Mouse (Mus musculus) regulatory T cell (primary cell): ENCODE data around the gene 4932438A13Rik.

ENCODE experiments used
- in situ Hi-C: fragments of 300-600 bp; cut with MboI, MseI; formaldehyde crosslinking; loops from one replicate; pipeline ENCODE4 v1.15.1; 2025; ENCODE audit warnings: high pct_unique_total_duplicates

Gene 4932438A13Rik

GRCm38 (mm10) chr3:36862721-36863275, at the start of gene 4932438A13Rik:
4932438A13Rik (plus strand) TSS chr3:36863104.
- in situ Hi-C loops: no loop called here

- in situ Hi-C loops: no loop called here
These were observed 46.3 kb upstream of the 4932438A13Rik start for GRCm38 (mm10) chr3:36816633-36817032.

- in situ Hi-C loops: no loop called here
These were observed 43.5 kb upstream of the 4932438A13Rik start for GRCm38 (mm10) chr3:36819402-36819801.

- in situ Hi-C loops: no loop called here
These were observed 41.9 kb upstream of the 4932438A13Rik start for GRCm38 (mm10) chr3:36821037-36821436.

- in situ Hi-C loops: no loop called here
These were observed 37.8 kb upstream of the 4932438A13Rik start for GRCm38 (mm10) chr3:36825098-36825497.

GRCm38 (mm10) chr3:36825554-36825953, 37.4 kb upstream of the 4932438A13Rik start:
- in situ Hi-C loops: no loop called here

- in situ Hi-C loops: no loop called here
These were observed 35.5 kb upstream of the 4932438A13Rik start for GRCm38 (mm10) chr3:36827274-36828025.

- in situ Hi-C loops: loop anchor here (10.0 kb wide), 1 partner anchor 375 kb away; no protein-coding TSS in a partner anchor
These were observed 32.7 kb upstream of the 4932438A13Rik start for GRCm38 (mm10) chr3:36830218-36830617.

- in situ Hi-C loops: loop anchor here (10.0 kb wide), 1 partner anchor 370 kb away; no protein-coding TSS in a partner anchor
These were observed 28.5 kb upstream of the 4932438A13Rik start for GRCm38 (mm10) chr3:36834426-36834825.

GRCm38 (mm10) chr3:36834832-36835231, 28.1 kb upstream of the 4932438A13Rik start:
- in situ Hi-C loops: loop anchor here (10.0 kb wide), 1 partner anchor 370 kb away; no protein-coding TSS in a partner anchor

GRCm38 (mm10) chr3:36835525-36836203, 27.2 kb upstream of the 4932438A13Rik start:
- in situ Hi-C loops: loop anchor here (10.0 kb wide), 1 partner anchor 369 kb away; no protein-coding TSS in a partner anchor

GRCm38 (mm10) chr3:36836833-36837232, 26.1 kb upstream of the 4932438A13Rik start:
- in situ Hi-C loops: loop anchor here (10.0 kb wide), 1 partner anchor 368 kb away; no protein-coding TSS in a partner anchor

GRCm38 (mm10) chr3:36840650-36841555, 22.0 kb upstream of the 4932438A13Rik start:
- in situ Hi-C loops: no loop called here

- in situ Hi-C loops: no loop called here
These were observed 9.0 kb upstream of the 4932438A13Rik start for GRCm38 (mm10) chr3:36853733-36854440.

GRCm38 (mm10) chr3:36861411-36862410, 1.2 kb upstream of the 4932438A13Rik start:
- in situ Hi-C loops: no loop called here

- in situ Hi-C loops: no loop called here
These were observed 523 bp downstream of the 4932438A13Rik start for GRCm38 (mm10) chr3:36863427-36863826.

GRCm38 (mm10) chr3:36863881-36864280, 977 bp downstream of the 4932438A13Rik start:
- in situ Hi-C loops: no loop called here

GRCm38 (mm10) chr3:36864466-36864865, 1.6 kb downstream of the 4932438A13Rik start:
- in situ Hi-C loops: no loop called here

GRCm38 (mm10) chr3:36905372-36905771, 42.5 kb downstream of the 4932438A13Rik start:
- in situ Hi-C loops: no loop called here
